Mouse (Mus musculus) testis, adult 2 months (tissue): ENCODE measurements around the gene Sowahc.

Experiments used
- CTCF ChIP-seq: fragments of 200-500 bp; IDR thresholded peaks from 2 replicates; pipeline ENCODE4 v1.5.1; 2012; ENCODE audit warnings: low read depth, mild to moderate bottlenecking, inconsistent platforms, low read length, moderate library complexity; ENCODE audit not compliant: control insufficient read depth, insufficient read depth, insufficient replicate concordance
- POLR2A ChIP-seq: fragments of 200-500 bp; IDR thresholded peaks from 2 replicates; pipeline ENCODE4 v1.6.1; 2012; ENCODE audit warnings: low read depth, mild to moderate bottlenecking, inconsistent platforms, low read length, moderate library complexity; ENCODE audit not compliant: control insufficient read depth

DNA sequence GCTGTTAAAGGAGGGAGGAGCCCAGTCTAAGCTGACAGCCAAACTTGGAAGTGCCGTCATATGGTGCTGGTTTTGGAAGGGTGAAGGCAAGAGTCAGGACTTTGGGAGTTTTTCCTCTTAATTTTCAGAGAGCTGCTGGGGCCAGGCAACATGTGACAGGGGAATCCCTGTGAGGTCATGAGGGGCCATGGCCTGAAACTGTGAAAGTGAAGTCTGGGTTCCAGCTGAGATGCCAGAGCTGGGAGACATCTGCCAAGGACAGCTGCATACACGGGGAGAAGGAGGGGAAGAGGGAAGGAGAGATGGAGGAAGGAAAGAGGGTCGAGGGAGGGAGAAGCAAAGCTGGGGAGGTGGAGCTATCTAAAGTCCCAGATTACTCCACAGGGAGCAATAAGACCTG lies 16.0 kb downstream of the Sowahc start:
- TF ChIP-seq POLR2A (no peak), CTCF (no peak)
